Mouse (Mus musculus) gastrocnemius, postnatal 25 days (tissue): ENCODE measurements at regions not wholly inside any gene's neighbourhood (a gene's known extent, or its start where the extent isn't known, plus 50 kb on each side); places are given as distances from the start of the nearest gene placed in this dataset.
A peak's percentile ranks its signal among the peaks of the same experiment; 100 is the strongest.

Source experiments
- DNase-seq: peaks from one replicate; pipeline ENCODE4 v3.0.0; 2022

- no peak for DNase-seq
These were observed 190.4 kb upstream of the Gm9747 start for GRCm38 (mm10) chr1:82042527-82042926.

DNA sequence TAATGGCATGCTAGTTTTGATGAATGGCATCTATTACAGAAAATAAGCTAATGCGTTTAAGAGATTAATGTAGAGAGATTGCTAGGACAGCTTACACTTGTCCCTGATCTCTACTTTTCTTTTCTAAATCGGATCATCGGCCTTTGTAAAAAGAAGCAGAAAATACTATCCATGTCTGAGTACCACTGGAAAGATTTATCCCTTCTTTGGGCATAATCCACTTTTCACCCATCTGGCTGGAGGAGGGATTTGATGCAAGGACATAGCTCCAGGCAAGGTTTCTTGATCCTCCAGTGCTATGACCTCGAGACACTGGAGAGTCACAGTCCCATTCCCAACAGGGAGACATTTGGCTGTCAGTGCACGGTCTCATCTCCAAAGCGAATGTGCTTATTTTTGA, 166.6 kb upstream of the Gm9747 start:
- DNase-seq = no peak

- DNase-seq = no peak
These were observed 164.3 kb upstream of the Gm9747 start for GRCm38 (mm10) chr1:82068571-82068970.

- DNase-seq = no peak
These were observed 162.5 kb upstream of the Gm9747 start for GRCm38 (mm10) chr1:82070181-82071109.

- DNase-seq = peak; percentile 11
These were observed 143.6 kb upstream of the Gm9747 start for GRCm38 (mm10) chr1:82089136-82089839.

- DNase-seq = no peak
These were observed 137.8 kb upstream of the Gm9747 start for GRCm38 (mm10) chr1:82095101-82095500.

DNA sequence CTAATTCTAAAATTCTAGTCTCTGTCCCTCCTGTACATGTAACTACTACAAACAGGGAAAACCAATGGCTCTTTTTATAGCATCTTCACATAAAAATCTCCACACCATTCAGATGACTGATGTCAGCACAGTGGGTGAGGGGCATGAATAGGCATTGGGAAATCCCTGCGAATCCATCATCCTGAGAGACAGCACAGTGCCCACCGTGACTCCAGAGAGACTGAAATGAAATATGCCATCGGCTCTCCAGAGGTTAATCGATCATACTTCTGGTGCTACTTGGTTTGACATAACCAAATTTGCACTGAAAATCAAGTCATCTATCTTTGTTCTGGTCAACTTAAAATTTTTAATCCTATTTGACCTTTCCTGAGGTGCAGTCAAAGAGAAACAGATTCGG, 126.2 kb upstream of the Gm9747 start:
- no peak for DNase-seq

- DNase-seq = peak; percentile 25
These were observed 122.8 kb upstream of the Gm9747 start for GRCm38 (mm10) chr1:82110071-82110635.

- no peak for DNase-seq
These were observed 120.5 kb upstream of the Gm9747 start for GRCm38 (mm10) chr1:82112401-82112800.

- DNase-seq = no peak
These were observed 108.4 kb upstream of the Gm9747 start for GRCm38 (mm10) chr1:82124503-82124902.

DNA sequence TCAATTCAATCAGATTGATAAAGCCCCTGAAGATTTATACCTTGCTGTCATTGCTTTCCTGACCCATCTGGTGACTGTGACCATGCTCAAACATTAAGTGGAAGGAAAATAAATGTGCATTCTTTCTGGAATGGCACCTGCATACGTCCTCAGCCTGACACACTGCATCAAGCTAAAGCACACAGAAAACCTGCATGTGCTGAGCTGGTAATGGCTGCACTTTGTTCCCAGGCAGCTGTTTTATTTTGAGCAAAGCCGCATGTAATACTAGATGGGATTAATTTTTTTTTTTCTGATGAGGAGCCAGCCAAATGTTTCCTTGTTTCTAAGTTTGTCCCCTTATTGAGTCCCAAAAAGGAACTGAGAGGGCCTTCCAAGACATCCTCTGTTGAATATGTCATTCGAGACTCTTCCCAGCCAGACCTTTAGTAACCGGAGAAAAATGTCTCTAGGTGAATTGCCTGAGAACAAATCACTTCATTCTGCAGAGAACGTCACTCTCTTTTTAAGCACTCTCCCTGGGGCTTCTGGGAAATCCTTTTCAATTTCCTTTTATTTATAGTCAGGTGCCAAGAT, 103.1 kb upstream of the Gm9747 start:
- peak; percentile 21 for DNase-seq

DNA sequence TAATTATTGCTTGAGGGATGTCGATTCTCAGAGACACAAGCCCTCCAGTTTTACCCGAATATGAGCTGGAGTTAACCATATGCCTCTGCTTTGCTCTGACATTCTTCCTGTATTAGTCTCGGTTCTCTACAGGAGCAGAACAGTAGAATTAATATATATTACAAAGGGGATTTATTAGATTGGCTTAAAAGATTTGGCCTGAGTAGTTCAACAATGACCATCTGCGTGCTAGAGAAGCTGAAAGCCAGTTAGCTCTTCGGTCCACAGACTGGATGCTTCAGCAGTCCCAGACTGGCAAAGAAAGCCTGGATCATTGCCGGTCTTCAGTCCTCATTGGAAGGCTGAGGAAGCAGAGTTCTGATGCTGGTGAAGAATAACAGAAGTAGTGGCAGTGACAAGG, 100.4 kb upstream of the Gm9747 start:
- no peak for DNase-seq

GRCm38 (mm10) chr1:82134938-82135337, 98.0 kb upstream of the Gm9747 start:
- DNase-seq = no peak

GRCm38 (mm10) chr1:82135761-82136331, 97.1 kb upstream of the Gm9747 start:
- no peak for DNase-seq

GRCm38 (mm10) chr1:82145256-82145655, 87.7 kb upstream of the Gm9747 start:
- DNase-seq = no peak

GRCm38 (mm10) chr1:82150219-82151128, 82.4 kb upstream of the Gm9747 start:
- DNase-seq = peak; percentile 43

DNA sequence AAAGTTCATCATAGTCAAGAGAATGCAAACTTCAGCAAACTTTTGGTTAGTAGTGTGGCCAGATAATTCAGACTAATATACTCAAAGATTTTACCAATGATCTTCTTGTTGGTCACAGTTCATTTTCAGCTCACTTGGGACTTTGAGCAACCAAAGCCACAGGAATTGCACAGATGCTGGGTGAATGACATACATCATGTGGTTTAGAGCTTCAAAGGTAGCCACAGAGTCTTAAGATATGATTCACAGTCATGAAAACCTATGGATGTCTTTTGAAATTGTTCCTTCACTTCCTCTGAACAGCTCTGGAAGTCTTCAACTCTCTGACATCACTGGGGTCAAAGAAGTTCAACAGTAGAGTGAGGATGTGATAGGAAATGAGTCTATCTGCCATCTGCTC, 77.0 kb upstream of the Gm9747 start:
- no peak for DNase-seq

GRCm38 (mm10) chr1:82157013-82157412, 75.9 kb upstream of the Gm9747 start:
- no peak for DNase-seq

- no peak for DNase-seq
These were observed 74.4 kb upstream of the Gm9747 start for GRCm38 (mm10) chr1:82158466-82158865.

DNA sequence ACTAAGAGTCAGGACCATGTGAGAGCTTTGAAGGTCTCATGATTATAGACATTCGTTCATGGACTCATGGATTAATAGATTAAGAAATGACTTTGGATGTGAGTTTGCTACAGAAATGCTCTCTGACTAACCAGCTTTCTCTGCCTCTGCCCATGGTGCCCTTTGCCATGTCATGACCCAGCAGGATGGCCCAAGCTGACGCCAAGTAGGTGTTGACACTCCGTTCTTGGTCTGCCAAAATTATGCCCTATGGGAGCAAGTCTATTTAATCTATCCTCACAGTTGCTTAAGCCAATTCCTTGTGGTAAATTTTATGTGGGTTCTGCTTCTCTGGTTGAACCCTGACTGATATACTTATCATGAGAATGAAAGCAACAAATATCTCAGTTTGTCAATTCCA, 73.7 kb upstream of the Gm9747 start:
- peak; percentile 27 for DNase-seq

DNA sequence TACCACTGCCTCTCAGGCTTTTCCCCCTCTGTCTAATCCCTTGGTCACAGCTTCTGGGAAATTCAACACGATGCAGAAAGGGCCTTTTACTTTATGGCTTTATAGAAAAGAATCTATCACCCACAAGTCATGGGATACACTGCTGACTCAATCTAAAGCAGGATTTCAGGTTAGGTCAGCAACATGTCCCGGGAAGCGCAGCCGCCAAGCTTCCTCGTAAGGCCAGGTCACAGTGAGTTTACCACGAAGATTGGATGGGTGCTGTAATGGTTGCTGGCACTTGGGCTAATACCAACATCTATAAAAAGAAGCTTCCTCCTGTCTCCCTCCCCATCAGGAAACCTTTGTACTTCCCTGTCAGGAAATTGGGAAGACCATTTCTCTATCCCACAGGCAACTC, 70.0 kb upstream of the Gm9747 start:
- peak; percentile 53 for DNase-seq
